Mouse (Mus musculus) central nervous system, embryonic 14 days (tissue): ENCODE data around the gene Vmn2r40. TPM values are rescaled to one million over a fixed set of nuclear protein-coding genes. Genes with fewer than 3 reads are reported as not detected.

Experiments used
- polyA plus RNA-seq: library from polyadenylated mRNA; depleted of rRNA; stranded (reverse); fragments of >200 nt; gene quantifications from 2 replicates; pipeline ENCODE4 v1.2.3, GENCODE M21; 2012; rRNA removed

Gene Vmn2r40
- polyA plus RNA-seq: not detected in 2 replicates

DNA sequence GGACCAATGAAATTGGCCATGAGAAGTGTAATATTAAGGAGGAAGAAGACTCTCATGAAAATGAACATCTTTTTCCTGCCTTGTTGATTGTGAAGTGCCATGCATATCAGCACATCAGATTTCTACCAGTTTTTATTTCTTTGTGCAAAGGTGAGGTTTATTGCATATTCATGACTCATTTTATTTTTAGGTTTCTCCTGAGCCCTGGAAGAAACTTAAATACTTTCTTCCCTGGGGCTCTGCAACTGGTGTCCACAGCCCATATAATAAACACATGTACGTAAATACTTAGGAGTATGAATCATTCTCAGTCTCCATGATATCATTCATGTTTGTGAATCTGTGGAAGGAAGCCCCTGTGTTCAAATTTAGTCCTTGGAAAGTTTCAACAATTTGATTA is at the start of gene Vmn2r40:
Gene Vmn2r40 (minus strand): TSS at position 101 of the 400 bp plus-strand sequence.

Other genes with a start within 250 kb of the Vmn2r40 start
- gene Vmn2r39, start 99.4 kb upstream of the Vmn2r40 start, polyA plus RNA-seq: not detected in 2 replicates
- gene Vmn2r38, start 166.4 kb upstream of the Vmn2r40 start, polyA plus RNA-seq: not detected in 2 replicates